9 mouse cellular contexts compared by ENCODE assay signal in genomic region chr5:24963776-24964175, GRCm38 (mm10).
A peak's percentile ranks its signal among the peaks of the same experiment; 100 is the strongest.
DNase-seq lines count a peak whose midpoint lies in the region; ATAC-seq and TF ChIP-seq lines count a peak whose summit lies in the region.
"Had no signal": no experiment of that assay in that cellular context is flagged by ENCODE, and none has a peak within 500 bp of the region (broad histone marks: within the 10 kb centered on the region; RNA-seq: fewer than 3 reads in every experiment).

No protein-coding gene starts in this region.

- H3K27me3 ChIP-seq in forebrain, embryonic 14.5 days (replicated peaks; ENCODE audit: control insufficient read depth, insufficient read depth, low read length), result no peaks in the 10 kb centered on the region
- no peaks in the 10 kb centered on the region for H3K27me3 ChIP-seq in forebrain, embryonic 12.5 days
- no peaks in the 10 kb centered on the region for H3K27me3 ChIP-seq in MEL (ENCODE audit: control insufficient read depth in 1 of 2, insufficient read depth in 2 of 2, low read length in 2 of 2)

- TF ChIP-seq RAD21 in MEL (IDR thresholded peaks at IDR 0.05; ENCODE audit: low read depth, low read length), result no peak

- no peaks in the 10 kb centered on the region for H3K36me3 ChIP-seq in forebrain, embryonic 14.5 days (ENCODE audit: control insufficient read depth, insufficient read depth, low read length)
- H3K36me3 ChIP-seq in forebrain, embryonic 12.5 days (replicated peaks), result no peaks in the 10 kb centered on the region
- H3K36me3 ChIP-seq in MEL (ENCODE audit: control insufficient read depth in 1 of 2, insufficient read depth in 2 of 2, low read length in 2 of 2), result peaks cover 0 to 16% of the 10 kb centered on the region in 2 experiments; a peak in 2 of 4 replicates

- 66% methylated on average over 4 of the region's 4 CpGs for WGBS in forebrain, embryonic 14.5 days
- 79% methylated on average over 4 of the region's 4 CpGs for WGBS in forebrain, embryonic 12.5 days

- H3K4me1 ChIP-seq in forebrain, embryonic 14.5 days (ENCODE audit: control insufficient read depth, insufficient read depth, low read length), result 0 out of 2 replicates have a peak, but pooled peaks cover 3% of the 10 kb centered on the region
- H3K4me1 ChIP-seq in forebrain, embryonic 12.5 days, result peaks cover 3% of the 10 kb centered on the region
- peaks cover 11 to 19% of the 10 kb centered on the region in 2 experiments for H3K4me1 ChIP-seq in MEL (ENCODE audit: control insufficient read depth in 1 of 2, insufficient read depth in 2 of 2, low read length in 2 of 2)

- DNase-seq in forebrain, embryonic 14.5 days (ENCODE audit: low spot score), result peak; percentile 38
- DNase-seq in MEL (ENCODE audit: low read depth, low spot score), result no peak
- DNase-seq in gastrocnemius, postnatal 10 days, result peak; percentile 29
- peak; percentile 49 to 81 for DNase-seq in kidney, postnatal 25 days
- no peak for DNase-seq in natural killer cell, adult 2 months (ENCODE audit: low spot score in 2 of 2)
- no peak for DNase-seq in right cerebral cortex, postnatal 25 days
- DNase-seq in layer of hippocampus, adult 11-12 months (ENCODE audit: low spot score), result no peak

- ATAC-seq in forebrain, embryonic 14.5 days, result peak; percentile 37; the same call in 1 of the 2 replicates
- no peak for ATAC-seq in forebrain, embryonic 12.5 days (ENCODE audit: low FRiP score)

- TF ChIP-seq POLR2A in MEL (IDR thresholded peaks at IDR 0.05; ENCODE audit: control insufficient read depth in 1 of 2, insufficient read depth in 1 of 2, low read depth in 1 of 2, low read length in 2 of 2, poor library complexity in 1 of 2), result no peak

- H3K4me2 ChIP-seq in forebrain, embryonic 14.5 days (ENCODE audit: low read length), result no peak overlapping the region
- no peak overlapping the region for H3K4me2 ChIP-seq in forebrain, embryonic 12.5 days

- H3K9ac ChIP-seq in forebrain, embryonic 14.5 days (ENCODE audit: low read length), result no peak overlapping the region
- H3K9ac ChIP-seq in forebrain, embryonic 12.5 days, result no peak overlapping the region
- no peak overlapping the region for H3K9ac ChIP-seq in MEL (ENCODE audit: control insufficient read depth, low read depth, low read length, poor library complexity, severe bottlenecking)
- H3K9ac ChIP-seq: liver, embryonic 14.5 days had no signal

- no peak overlapping the region for H3K4me3 ChIP-seq in forebrain, embryonic 14.5 days (ENCODE audit: low read depth, low read length)
- no peak overlapping the region for H3K4me3 ChIP-seq in forebrain, embryonic 12.5 days (replicated peaks)
- H3K4me3 ChIP-seq in MEL (ENCODE audit: control insufficient read depth in 1 of 2, insufficient read depth in 1 of 2, low read depth in 2 of 2, low read length in 2 of 2), result no peak overlapping the region

- TF ChIP-seq CTCF in MEL (IDR thresholded peaks at IDR 0.05 in 2 of 3, conservative IDR thresholded peaks at IDR 0.05 in 1 of 3; ENCODE audit: control insufficient read depth in 1 of 3, insufficient read depth in 1 of 3, low read depth in 2 of 3, low read length in 3 of 3, poor library complexity in 1 of 3, severe bottlenecking in 1 of 3), result no peak

- no peak for TF ChIP-seq EP300 in MEL (IDR thresholded peaks at IDR 0.05; ENCODE audit: low read depth in 1 of 2, low read length in 2 of 2)

- H3K79me2 ChIP-seq in MEL (ENCODE audit: control insufficient read depth, insufficient read depth, low read length, poor library complexity), result no peaks in the 10 kb centered on the region

- no peak overlapping the region for H3K27ac ChIP-seq in forebrain, embryonic 14.5 days (ENCODE audit: low read depth, low read length)
- H3K27ac ChIP-seq in forebrain, embryonic 12.5 days, result no peak overlapping the region
- H3K27ac ChIP-seq in MEL (ENCODE audit: control insufficient read depth, low read depth, low read length), result no peak overlapping the region
- H3K27ac ChIP-seq: liver, embryonic 14.5 days had no signal

- H3K9me3 ChIP-seq in forebrain, embryonic 14.5 days (replicated peaks; ENCODE audit: control insufficient read depth, low read length), result no peaks in the 10 kb centered on the region
- H3K9me3 ChIP-seq in forebrain, embryonic 12.5 days, result no peaks in the 10 kb centered on the region
- no peaks in the 10 kb centered on the region for H3K9me3 ChIP-seq in MEL (replicated peaks; ENCODE audit: insufficient read depth, low read length)

TF ChIP-seq in MEL, 35 proteins besides CTCF, POLR2A, EP300 and RAD21:
- TF ChIP-seq UBTF (IDR thresholded peaks at IDR 0.05; ENCODE audit: borderline replicate concordance, insufficient read depth, low read depth, low read length), result no peak
- TF ChIP-seq ETS1 (IDR thresholded peaks at IDR 0.05; ENCODE audit: low read depth, low read length), result 0 out of 2 replicates have a peak, but pooled peaks have one; percentile 15
TF ChIP-seq in MEL: peak in this region for 1.

Comparison
In these comparisons a context has a peak if more than half of its experiments do, and no peak if none do; other contexts are left out.
1. DNase-seq: peak in forebrain, embryonic 14.5 days (single experiment), gastrocnemius, postnatal 10 days (single experiment) and kidney, postnatal 25 days (2 of 2); none in MEL (single experiment), natural killer cell, adult 2 months (0 of 2), right cerebral cortex, postnatal 25 days (single experiment) and layer of hippocampus, adult 11-12 months (single experiment).